Mouse (Mus musculus) macrophage (primary cell): Measurements from ENCODE around the gene Zglp1. TPM values are rescaled to one million over a fixed set of nuclear protein-coding genes. Genes with fewer than 3 reads are reported as not detected.

Experiments used
- H3K27ac ChIP-seq: fragments of 350-480 bp; formaldehyde crosslinking; 2 replicates; pipeline ENCODE4 v1.9.0; 2021
- H3K36me3 ChIP-seq: fragments of 350-480 bp; formaldehyde crosslinking; 2 replicates; pipeline ENCODE4 v1.9.0; 2021; ENCODE audit errors: inconsistent target
- H3K4me3 ChIP-seq: fragments of 350-480 bp; formaldehyde crosslinking; 2 replicates; pipeline ENCODE4 v1.9.0; 2021; ENCODE audit errors: inconsistent target
- H3K79me2 ChIP-seq: fragments of 350-480 bp; formaldehyde crosslinking; 2 replicates; pipeline ENCODE4 v1.9.0; 2021; ENCODE audit errors: inconsistent target
- WGBS: methylation state at CpG from one replicate; pipeline ENCODE4 v1.1.7; 2026; ENCODE audit warnings: inconsistent platforms; ENCODE audit not compliant: missing documents; 5-methylcytosine and 5-hydroxymethylcytosine counted together
- polyA plus RNA-seq: library from polyadenylated mRNA; stranded (reverse); fragments of 250-400 nt; gene quantifications from 3 replicates; pipeline ENCODE4 v1.2.4, GENCODE M21; 2018; ENCODE audit warnings: inconsistent platforms

The Zglp1 gene
- polyA plus RNA-seq, 1 experiment from 2014 or later: not detected

DNA sequence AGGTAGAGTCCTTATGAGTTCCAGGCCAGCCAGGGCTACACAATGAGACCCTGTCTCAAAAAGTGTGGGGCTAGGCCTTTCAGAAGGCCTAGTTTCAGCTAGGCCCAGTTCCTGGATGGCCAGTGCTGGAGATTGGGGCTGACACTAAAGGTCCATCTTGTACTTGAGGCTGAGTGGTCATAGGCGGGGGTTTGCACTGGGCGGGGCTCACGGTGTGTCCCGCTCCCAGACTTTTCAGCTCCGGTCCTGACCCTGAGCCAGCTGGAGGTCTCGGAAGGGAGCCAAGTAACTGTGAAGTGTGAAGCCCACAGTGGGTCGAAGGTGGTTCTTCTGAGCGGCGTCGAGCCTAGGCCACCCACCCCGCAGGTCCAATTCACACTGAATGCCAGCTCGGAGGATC, 40.0 kb downstream of the Zglp1 start:
- Histone ChIP-seq H3K79me2 (peaks cover 21% of the 10 kb centered on the region; the same call in 1 of the 2 replicates), H3K4me3 (no peak overlapping the region), H3K27ac (no peak overlapping the region), H3K36me3 (peaks cover 57% of the 10 kb centered on the region)
- WGBS: 96% methylated on average over 12 of the region's 12 CpGs

DNA sequence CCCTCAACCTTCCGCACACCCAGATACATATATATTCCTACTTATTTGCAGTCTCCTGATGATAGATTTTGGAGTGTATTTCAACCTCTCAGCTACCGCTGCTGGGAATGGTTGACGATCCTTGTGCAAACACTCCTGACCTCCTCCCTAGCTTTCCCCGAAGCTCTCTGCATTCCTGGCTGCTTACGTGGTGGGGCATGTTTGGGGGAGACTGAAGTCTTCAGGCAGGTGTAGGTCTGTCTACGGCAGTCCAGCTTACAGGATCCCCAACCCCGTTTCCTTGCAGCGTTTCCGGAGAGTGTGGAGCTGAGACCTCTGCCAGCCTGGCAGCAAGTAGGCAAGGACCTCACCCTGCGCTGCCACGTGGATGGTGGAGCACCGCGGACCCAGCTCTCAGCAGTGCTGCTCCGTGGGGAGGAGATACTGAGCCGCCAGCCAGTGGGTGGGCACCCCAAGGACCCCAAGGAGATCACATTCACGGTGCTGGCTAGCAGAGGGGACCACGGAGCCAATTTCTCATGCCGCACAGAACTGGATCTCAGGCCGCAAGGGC, 41.6 kb downstream of the Zglp1 start:
- H3K27ac ChIP-seq: no peak overlapping the region
- H3K4me3 ChIP-seq: no peak overlapping the region
- peaks cover 60% of the 10 kb centered on the region for H3K36me3 ChIP-seq
- peaks cover 36% of the 10 kb centered on the region; the same call in 1 of the 2 replicates for H3K79me2 ChIP-seq
- WGBS: 89% methylated on average over 19 of the region's 19 CpGs

DNA sequence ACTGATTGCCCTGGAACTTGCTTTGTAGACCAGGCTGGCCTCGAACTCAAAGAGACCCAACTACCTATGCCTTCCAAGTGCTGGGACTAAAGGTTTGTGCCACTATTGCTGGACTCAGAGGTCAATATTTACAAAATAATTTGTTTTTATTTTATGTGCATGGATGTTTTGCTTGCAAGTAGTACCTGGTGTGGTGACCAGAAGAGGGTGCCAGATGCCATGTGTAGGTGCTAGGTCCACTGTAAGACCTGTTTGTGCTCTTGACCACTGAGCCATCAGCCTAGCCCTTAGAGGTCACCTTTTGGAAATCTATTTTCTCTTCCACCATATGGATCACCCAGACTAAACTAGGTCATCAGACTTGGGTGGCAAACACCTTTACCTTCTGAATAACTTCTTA, 44.2 kb downstream of the Zglp1 start:
- Histone ChIP-seq H3K4me3 (no peak overlapping the region), H3K27ac (no peak overlapping the region), H3K36me3 (peaks cover 62% of the 10 kb centered on the region), H3K79me2 (peaks cover 60% of the 10 kb centered on the region; the same call in 1 of the 2 replicates)
- 91% methylated on average over 1 of the region's 1 CpGs for WGBS

DNA sequence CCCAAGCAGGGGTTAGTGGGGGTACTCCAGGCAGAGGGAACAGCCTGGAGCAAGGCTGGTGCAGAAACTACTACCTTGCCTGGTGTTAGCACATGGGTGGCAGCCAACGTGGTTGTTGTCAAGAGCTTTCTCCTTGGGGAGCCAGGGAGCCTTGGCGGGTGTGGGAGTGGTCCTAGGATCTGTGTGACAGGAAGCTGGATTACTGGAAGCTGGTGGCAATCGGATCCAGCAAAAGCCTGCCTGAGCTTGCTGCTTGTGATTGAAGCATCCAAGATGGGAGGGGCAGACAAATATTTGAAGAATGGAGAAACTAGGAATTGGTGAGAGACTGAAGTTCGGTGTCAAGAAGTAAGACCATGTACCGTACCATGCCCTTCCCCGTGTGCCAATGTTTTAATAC, 44.6 kb downstream of the Zglp1 start:
- WGBS: 93% methylated on average over 6 of the region's 6 CpGs
- Histone ChIP-seq H3K27ac (no peak overlapping the region), H3K79me2 (peaks cover 64% of the 10 kb centered on the region), H3K36me3 (peaks cover 57% of the 10 kb centered on the region), H3K4me3 (no peak overlapping the region)

DNA sequence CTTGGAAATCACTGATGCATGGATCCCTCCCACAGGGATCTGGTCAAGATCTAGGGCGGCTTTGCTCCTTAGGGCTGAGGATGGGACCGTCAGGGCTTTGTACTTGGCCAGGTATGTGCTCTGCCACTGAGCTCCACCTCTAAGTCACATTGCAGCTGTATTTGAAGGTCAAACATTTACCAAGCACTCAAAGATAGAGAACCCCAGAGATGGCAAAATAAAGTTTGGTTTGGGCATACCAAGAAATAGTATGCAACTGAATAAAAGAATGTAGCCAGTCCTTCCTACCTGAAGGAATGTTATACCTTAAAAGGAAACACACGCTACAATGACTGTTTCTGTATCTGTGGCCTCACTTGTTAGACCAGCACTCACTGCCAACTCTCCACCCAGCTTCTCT, 45.5 kb downstream of the Zglp1 start:
- WGBS: 100% methylated on average over 3 of the region's 3 CpGs
- no peak overlapping the region for H3K27ac ChIP-seq
- H3K79me2 ChIP-seq: peaks cover 74% of the 10 kb centered on the region
- H3K4me3 ChIP-seq: no peak overlapping the region
- H3K36me3 ChIP-seq: peaks cover 48% of the 10 kb centered on the region

DNA sequence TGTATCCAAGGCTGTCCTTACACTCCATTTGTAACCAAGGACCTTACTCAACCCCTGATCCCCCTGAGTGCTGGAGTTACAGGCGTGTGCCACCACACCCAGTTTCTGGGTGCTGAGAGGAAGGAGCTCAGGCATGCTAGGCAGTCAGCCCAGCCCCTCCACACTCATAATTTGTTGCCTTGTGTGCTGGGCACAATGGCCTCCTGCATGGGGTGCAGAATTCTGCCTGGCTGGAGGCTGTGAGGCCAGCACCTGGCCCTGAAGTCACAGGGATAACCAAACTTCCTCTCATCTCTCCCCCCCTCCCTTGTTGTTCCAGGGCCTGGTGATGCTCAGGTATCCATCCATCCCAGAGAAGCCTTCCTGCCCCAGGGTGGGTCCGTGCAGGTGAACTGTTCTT, 48.3 kb downstream of the Zglp1 start:
- Histone ChIP-seq H3K79me2 (peaks cover 71% of the 10 kb centered on the region), H3K4me3 (no peak overlapping the region), H3K36me3 (peaks cover 21% of the 10 kb centered on the region; the same call in 1 of the 2 replicates), H3K27ac (no peak overlapping the region)
- 91% methylated on average over 2 of the region's 2 CpGs for WGBS

DNA sequence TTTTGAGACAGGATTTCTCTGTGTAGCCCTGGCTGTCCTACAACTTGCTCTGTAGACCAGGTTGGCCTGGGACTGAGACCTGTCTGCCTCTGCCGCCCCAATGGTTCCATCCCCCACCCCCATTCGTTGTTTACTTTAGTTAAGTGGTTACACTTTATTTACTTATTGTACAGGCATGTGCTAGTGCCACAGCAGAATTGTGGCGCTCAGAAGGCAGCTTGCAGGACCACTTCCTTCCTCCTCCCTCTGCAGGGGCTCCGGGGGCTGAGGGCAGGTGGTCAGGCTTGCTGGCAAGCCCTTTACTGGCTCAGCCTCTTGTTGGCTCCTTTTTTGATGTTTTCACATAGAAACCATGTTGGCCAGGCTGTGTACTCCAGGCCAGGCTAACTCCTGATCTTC, 49.7 kb downstream of the Zglp1 start:
- Histone ChIP-seq H3K79me2 (peaks cover 61% of the 10 kb centered on the region), H3K4me3 (peak overlapping the region; percentile 67), H3K27ac (peak overlapping the region; percentile 90), H3K36me3 (peaks cover 12% of the 10 kb centered on the region; the same call in 1 of the 2 replicates)
- WGBS: 21% methylated on average over 4 of the region's 4 CpGs

DNA sequence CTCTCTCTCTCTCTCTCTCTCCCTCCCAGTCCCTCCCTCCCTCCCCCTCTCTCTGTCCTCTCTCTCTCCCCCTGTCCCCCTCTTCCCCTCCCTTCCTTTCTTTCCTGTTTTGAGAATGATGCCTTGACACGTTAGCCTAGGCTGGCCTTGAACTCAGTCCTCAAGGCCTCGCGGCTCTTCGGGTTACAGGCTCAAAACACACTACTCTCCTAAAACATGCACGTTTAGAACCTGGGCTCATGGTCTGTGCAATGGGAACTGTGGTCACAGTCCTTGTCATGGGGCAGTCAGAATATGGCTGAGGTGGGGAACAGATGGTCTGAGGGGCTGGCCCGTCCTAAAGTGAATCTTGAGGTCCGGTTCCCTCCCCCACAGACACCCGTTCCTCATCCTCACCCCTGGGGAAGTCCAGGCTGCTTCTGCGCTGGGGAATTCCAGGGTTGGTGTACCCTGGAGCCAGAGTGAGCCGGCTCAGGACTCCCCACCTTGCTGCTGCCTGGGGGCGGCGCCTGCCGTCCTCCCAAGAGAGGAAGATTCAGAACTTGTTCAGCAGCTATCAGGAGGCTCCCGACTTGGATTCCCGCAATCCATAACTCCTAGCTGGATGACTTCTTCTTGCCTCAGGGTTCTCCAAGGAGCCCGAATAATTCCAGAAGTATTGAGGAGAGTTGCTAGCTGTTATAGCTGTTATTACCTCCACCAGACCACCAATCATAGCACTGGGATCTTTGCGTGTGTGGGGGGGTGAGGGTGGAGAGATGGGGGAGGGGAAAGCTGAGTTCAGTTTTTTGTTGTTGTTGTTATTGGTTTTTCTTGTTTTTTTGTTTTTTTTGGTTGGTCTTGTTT, 50.3 kb downstream of the Zglp1 start:
- 6% methylated on average over 17 of the region's 17 CpGs for WGBS
- Histone ChIP-seq H3K27ac (peak overlapping the region; percentile 90), H3K4me3 (peak overlapping the region; percentile 67), H3K79me2 (peaks cover 54% of the 10 kb centered on the region), H3K36me3 (peaks cover 11% of the 10 kb centered on the region; the same call in 1 of the 2 replicates)

DNA sequence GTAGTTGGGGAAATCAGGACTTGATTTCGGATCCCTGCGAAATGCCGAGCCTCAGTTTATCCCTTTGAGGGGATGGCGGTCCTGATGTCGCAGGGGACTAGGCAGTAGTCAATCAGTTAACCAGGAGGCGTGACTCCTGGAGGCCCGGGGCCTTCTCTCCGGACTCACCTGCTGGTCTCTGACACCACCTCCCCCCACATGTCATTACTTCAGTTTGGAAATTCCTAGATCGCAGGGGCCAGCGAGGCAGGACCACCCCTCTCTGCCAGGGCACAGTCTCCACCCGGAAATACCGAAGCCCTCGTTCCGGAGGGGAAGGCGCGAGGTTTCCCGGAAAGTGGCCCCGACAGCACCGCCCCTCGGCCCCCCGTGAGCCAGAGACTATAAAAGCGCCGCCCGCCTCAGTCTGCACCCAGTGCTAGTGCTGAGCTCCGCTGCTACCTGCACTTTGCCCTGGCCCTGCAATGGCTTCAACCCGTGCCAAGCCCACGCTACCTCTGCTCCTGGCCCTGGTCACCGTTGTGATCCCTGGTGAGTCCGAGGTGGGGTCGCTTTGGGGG, 51.2 kb downstream of the Zglp1 start, which contains the start of gene Icam1:
Icam1 (plus strand) TSS at position 415 of the 560 bp plus-strand sequence.
- H3K36me3 ChIP-seq: peaks cover 11% of the 10 kb centered on the region; the same call in 1 of the 2 replicates
- H3K27ac ChIP-seq: peak within 1 kb of the TSS; percentile 90
- WGBS: 2% methylated on average over 29 of the region's 30 CpGs
- peak within 1 kb of the TSS; percentile 67 for H3K4me3 ChIP-seq
- peaks cover 45% of the 10 kb centered on the region for H3K79me2 ChIP-seq

DNA sequence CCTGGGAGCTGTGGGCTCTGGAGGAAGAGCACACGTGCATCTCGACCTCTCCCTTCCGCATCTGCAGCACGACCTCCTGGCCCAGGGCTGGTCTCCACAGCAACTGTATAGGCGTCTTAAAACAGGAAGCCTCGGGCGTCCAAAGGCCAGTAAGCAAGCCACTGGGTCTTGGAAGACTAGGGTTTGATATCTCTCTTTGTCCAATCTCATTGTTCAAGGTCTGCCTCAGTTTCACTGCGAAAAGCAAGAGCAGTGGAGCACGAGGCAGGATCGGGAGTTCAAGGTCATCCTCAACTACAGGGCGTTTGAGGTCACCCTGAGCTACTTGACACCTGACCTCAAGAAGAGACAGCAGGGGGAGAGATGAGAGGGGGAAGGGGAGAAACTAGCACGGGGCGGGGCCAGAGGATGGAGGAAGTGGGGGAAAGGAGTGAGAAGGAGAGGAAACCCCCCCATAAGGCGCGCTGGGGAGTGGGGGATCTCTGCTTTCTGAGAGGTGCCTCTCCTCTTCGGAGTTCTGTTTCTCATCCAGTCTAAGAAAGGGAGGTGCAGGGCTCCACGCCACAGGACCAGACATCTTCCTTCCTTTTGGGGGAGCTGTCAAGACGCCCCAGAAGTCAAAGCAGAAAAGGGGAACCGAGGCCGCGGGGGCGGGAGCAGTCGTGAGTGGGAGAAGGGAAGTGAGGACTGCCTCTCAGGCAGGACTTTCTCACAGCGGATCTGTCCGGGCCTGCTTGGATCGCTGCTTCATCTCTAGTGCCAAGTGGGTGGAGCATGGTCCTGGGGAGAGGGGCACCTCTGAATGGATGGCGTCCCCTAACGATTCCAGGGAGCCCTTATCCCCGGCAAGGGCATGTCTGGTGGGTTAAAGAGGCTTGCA, 52.0 kb downstream of the Zglp1 start:
- 4% methylated on average over 29 of the region's 29 CpGs for WGBS
- H3K36me3 ChIP-seq: 0 out of 2 replicates have a peak, but pooled peaks cover 7% of the 10 kb centered on the region
- H3K79me2 ChIP-seq: peaks cover 38% of the 10 kb centered on the region
- H3K4me3 ChIP-seq: peak overlapping the region; percentile 67
- H3K27ac ChIP-seq: peak overlapping the region; percentile 90

Other genes starting within 250 kb of the Zglp1 start
- not detected in 3 replicates for gene Rdh8, start 248.6 kb downstream of the Zglp1 start, polyA plus RNA-seq
- 9.0 to 17.6 TPM (median 12.0 TPM) in 3 replicates for gene A230050P20Rik, start 198.5 kb downstream of the Zglp1 start, polyA plus RNA-seq
- 0.46 to 2.3 TPM (median 1.8 TPM) in 3 replicates for gene Angptl6, start 187.4 kb downstream of the Zglp1 start, polyA plus RNA-seq
- gene Ppan, start 178.9 kb downstream of the Zglp1 start, polyA plus RNA-seq: 9.3 to 35.0 TPM (median 13.9 TPM) in 3 replicates
- 76.8 to 138 TPM (median 100 TPM) in 3 replicates for gene Eif3g, start 168.5 kb downstream of the Zglp1 start, polyA plus RNA-seq
- gene Dnmt1, start 107.2 kb downstream of the Zglp1 start, polyA plus RNA-seq: 37.5 to 90.6 TPM (median 56.1 TPM) in 3 replicates
- gene S1pr2, start 90.3 kb downstream of the Zglp1 start, polyA plus RNA-seq: 16.4 to 43.0 TPM (median 32.4 TPM) in 3 replicates
- gene Mrpl4, start 64.4 kb downstream of the Zglp1 start, polyA plus RNA-seq: 27.9 to 56.9 TPM (median 50.5 TPM) in 3 replicates
- 35.3 to 116 TPM (median 39.2 TPM) in 3 replicates for gene Icam1, start 51.1 kb downstream of the Zglp1 start, polyA plus RNA-seq
- gene Icam4, start 37.7 kb downstream of the Zglp1 start, polyA plus RNA-seq: not detected in 3 replicates
- gene Icam5, start 35.0 kb downstream of the Zglp1 start, polyA plus RNA-seq: 0.04 to 0.12 TPM (median 0.09 TPM) in 3 replicates
- gene Gm49373, start 6.0 kb upstream of the Zglp1 start, polyA plus RNA-seq: 0.22 TPM in 1 of 3 replicates, not detected in the others
- 22.6 to 65.1 TPM (median 36.6 TPM) in 3 replicates for gene Fdx1l, start 6.5 kb upstream of the Zglp1 start, polyA plus RNA-seq
- 0.88 to 8.1 TPM (median 2.0 TPM) in 3 replicates for gene Gm38431, start 24.9 kb upstream of the Zglp1 start, polyA plus RNA-seq
- gene Raver1, start 24.9 kb upstream of the Zglp1 start, polyA plus RNA-seq: 24.3 to 37.8 TPM (median 28.2 TPM) in 3 replicates
- gene Tyk2, start 64.2 kb upstream of the Zglp1 start, polyA plus RNA-seq: 22.8 to 47.7 TPM (median 23.6 TPM) in 3 replicates
- gene Cdc37, start 82.9 kb upstream of the Zglp1 start, polyA plus RNA-seq: 166 to 206 TPM (median 199 TPM) in 3 replicates
- 6.5 to 7.1 TPM (median 6.8 TPM) in 3 replicates for gene Pde4a, start 98.6 kb upstream of the Zglp1 start, polyA plus RNA-seq
- gene Keap1, start 172.3 kb upstream of the Zglp1 start, polyA plus RNA-seq: 27.5 to 46.5 TPM (median 35.7 TPM) in 3 replicates
- gene S1pr5, start 181.3 kb upstream of the Zglp1 start, polyA plus RNA-seq: not detected in 3 replicates
- gene Atg4d, start 198.2 kb upstream of the Zglp1 start, polyA plus RNA-seq: 4.0 to 14.4 TPM (median 12.6 TPM) in 3 replicates
- 26.4 to 51.5 TPM (median 40.3 TPM) in 3 replicates for gene Kri1, start 220.9 kb upstream of the Zglp1 start, polyA plus RNA-seq
- gene Cdkn2d, start 224.3 kb upstream of the Zglp1 start, polyA plus RNA-seq: 6.1 to 12.6 TPM (median 9.8 TPM) in 3 replicates
- not detected in 3 replicates for gene Ap1m2, start 245.2 kb upstream of the Zglp1 start, polyA plus RNA-seq